Mouse (Mus musculus): Measurements from ENCODE around the gene Ilf2.

DNA sequence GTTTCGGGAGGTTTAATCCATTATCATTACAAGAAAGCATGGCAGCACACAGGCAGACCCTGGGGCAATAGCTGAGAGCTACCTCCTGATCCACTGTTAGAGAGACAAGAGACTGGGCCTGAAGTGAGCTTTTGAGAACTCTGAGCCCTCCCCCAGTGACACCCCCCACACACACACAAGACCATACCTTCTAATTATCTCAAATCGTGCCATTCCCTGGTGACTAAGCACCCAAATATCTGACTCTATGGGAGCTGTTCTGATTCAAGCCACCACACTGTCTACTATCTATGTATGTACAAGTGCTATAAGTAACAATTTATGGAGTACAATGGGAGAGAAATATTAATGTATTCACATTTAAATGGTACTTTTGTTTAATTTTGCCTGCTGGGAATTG is 35.2 kb upstream of the Ilf2 start:
- TF ChIP-seq CTCF (IDR thresholded peaks at IDR 0.05; ENCODE audit: borderline replicate concordance, insufficient read depth, low read length) (no peak), POLR2A (IDR thresholded peaks at IDR 0.05; ENCODE audit: low read depth, low read length) (no peak)
